Mouse (Mus musculus): ENCODE data around the gene Robo1. TPM values are rescaled to one million over a fixed set of nuclear protein-coding genes. Genes with fewer than 3 reads are reported as not detected.

Robo1 gene
- polyA plus RNA-seq, 1 experiment from 2014 or later, result 26.0 TPM

DNA sequence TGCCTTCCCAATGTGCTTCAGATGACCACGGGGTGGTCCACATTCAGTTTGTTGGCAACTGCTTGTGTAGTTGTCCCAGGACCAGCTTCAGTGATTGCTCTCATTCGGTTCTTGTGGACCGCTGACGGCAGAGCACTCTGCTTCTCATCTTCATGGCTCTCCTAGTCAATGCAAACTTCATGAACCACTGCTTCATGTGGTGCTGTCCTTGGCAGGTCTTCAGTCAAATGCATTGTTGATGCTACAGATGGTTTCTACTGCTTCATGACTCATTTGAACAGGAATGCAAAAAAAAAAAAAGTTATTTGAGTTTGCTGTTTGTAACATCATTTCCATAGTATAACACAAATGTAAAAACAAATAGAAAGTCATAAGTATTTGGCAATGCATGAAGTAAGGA, 636.3 kb downstream of the Robo1 start:
- H3K9me3 ChIP-seq (replicated peaks), result no peaks in the 10 kb centered on the region
- 0 out of 2 replicates have a peak, but pooled peaks cover 3% of the 10 kb centered on the region for H3K4me1 ChIP-seq
- WGBS, result 93% methylated on average over 4 of the region's 4 CpGs
- no peaks in the 10 kb centered on the region for H3K27me3 ChIP-seq
- no peaks in the 10 kb centered on the region for H3K36me3 ChIP-seq
- H3K4me2 ChIP-seq, result no peak overlapping the region
- no peak overlapping the region for H3K4me3 ChIP-seq (replicated peaks)
- no peak for ATAC-seq (replicated peaks; ENCODE audit: low FRiP score)
- no peak overlapping the region for H3K27ac ChIP-seq
- H3K9ac ChIP-seq, result no peak overlapping the region

DNA sequence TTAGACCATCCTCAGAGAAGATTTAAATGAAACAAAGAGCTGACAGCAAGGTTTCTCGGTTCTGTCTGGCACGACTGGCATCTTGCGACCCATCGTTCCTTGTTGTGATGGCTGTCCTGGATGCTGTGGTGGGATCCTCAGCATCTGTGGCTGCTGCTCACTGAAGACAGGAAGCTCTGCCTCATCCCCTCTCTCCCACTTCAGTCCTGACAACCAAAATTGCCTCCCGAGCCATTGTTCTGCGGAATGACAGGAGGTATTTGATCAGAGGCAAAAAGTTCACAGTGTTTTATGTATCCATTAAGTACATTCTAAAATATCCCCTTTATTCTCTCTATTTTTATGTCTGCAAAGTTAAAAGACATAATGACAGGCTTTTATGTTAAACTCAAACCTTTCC, 643.9 kb downstream of the Robo1 start:
- H3K9ac ChIP-seq, result no peak overlapping the region
- no peak overlapping the region for H3K4me2 ChIP-seq
- H3K4me1 ChIP-seq, result no peaks in the 10 kb centered on the region
- no peak overlapping the region for H3K27ac ChIP-seq
- no peak overlapping the region for H3K4me3 ChIP-seq (replicated peaks)
- no peaks in the 10 kb centered on the region for H3K36me3 ChIP-seq
- no peak for ATAC-seq (replicated peaks; ENCODE audit: low FRiP score)
- no peaks in the 10 kb centered on the region for H3K27me3 ChIP-seq
- no peaks in the 10 kb centered on the region for H3K9me3 ChIP-seq (replicated peaks)
- WGBS, result 76% methylated on average over 6 of the region's 6 CpGs

DNA sequence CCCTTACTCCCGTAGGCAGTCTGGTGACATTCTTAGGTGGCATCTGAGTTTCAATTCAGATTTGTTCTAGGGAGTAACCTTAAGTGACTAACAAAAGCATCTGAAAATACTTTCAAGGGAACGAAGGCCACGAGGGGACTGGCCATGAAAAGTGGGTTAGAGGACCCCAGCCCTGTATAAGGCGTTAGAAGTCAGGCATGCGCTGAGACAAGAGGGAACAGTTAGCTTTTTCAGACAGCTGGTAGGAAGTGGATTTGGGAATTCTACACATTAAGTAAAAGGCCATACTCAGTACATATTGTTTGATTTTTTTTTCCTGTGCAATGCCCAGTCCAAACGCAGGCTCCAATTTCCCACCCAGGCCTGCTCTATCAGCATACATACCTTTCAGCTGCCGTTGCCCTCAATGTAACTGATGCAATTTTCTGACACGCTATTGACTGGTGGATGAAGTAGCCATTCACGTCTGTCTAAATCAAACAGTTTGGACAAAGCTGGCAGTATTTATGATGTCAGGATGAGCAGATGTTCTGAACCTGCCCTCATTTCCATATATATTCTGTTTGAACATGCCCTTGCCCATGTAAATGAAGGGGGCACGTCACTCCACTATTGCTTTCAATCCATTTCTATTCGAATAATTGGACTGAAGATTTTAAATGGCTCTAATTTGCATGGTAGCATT, 651.1 kb downstream of the Robo1 start:
- no peak for ATAC-seq (replicated peaks; ENCODE audit: low FRiP score)
- peaks cover 13% of the 10 kb centered on the region for H3K36me3 ChIP-seq
- H3K4me3 ChIP-seq (replicated peaks), result no peak overlapping the region
- no peak overlapping the region for H3K4me2 ChIP-seq
- H3K27me3 ChIP-seq, result no peaks in the 10 kb centered on the region
- no peaks in the 10 kb centered on the region for H3K4me1 ChIP-seq
- 90% methylated on average over 11 of the region's 11 CpGs for whole genome bisulfite sequencing
- H3K27ac ChIP-seq, result no peak overlapping the region
- peaks cover 5% of the 10 kb centered on the region; the same call in 1 of the 2 replicates for H3K9me3 ChIP-seq (replicated peaks)
- H3K9ac ChIP-seq, result no peak overlapping the region

DNA sequence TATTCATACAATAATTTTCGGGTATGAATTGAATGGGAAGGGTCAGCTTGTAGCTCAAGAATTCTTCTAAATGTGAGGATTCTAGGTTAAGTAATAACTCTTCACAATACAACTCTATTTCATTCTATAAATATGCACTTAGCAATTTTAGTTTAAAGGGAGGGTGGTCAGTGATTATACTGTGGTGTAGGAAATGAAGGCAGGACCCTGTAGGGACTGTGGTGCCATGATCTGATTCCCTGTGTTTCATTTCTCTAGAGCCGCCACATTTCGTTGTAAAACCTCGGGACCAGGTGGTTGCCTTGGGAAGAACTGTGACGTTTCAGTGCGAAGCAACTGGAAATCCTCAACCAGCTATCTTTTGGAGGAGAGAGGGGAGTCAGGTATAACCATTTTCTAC, 651.7 kb downstream of the Robo1 start:
- Histone ChIP-seq H3K4me3 (replicated peaks) (no peak overlapping the region), H3K4me2 (no peak overlapping the region), H3K27ac (no peak overlapping the region), H3K27me3 (no peaks in the 10 kb centered on the region), H3K9me3 (replicated peaks) (peaks cover 5% of the 10 kb centered on the region; the same call in 1 of the 2 replicates), H3K4me1 (no peaks in the 10 kb centered on the region), H3K36me3 (peaks cover 13% of the 10 kb centered on the region), H3K9ac (no peak overlapping the region)
- ATAC-seq (replicated peaks; ENCODE audit: low FRiP score), result no peak
- WGBS, result 90% methylated on average over 6 of the region's 6 CpGs

DNA sequence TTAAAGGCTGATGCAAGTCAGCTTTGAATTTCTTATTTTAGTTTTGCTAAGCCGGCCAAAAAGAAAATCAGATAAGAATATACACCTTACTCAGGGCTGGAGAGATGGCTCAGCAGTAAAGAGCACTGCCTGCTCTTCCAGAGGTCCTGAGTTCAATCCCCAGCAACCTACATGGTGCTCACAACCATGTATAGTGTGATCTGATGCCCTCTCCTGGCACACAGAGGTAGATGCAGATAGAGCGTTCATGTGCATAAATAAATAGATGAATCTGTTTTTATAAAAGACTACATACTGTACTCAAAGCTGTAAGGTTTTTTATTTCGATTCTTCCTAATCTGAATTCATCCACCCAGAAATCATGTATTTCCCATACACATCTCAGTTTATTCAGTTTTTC, 655.7 kb downstream of the Robo1 start:
- ATAC-seq (replicated peaks; ENCODE audit: low FRiP score), result no peak
- WGBS, result 96% methylated on average over 3 of the region's 3 CpGs
- peaks cover 13% of the 10 kb centered on the region for H3K36me3 ChIP-seq
- no peaks in the 10 kb centered on the region for H3K27me3 ChIP-seq
- H3K9ac ChIP-seq, result no peak overlapping the region
- H3K4me2 ChIP-seq, result no peak overlapping the region
- H3K4me3 ChIP-seq (replicated peaks), result no peak overlapping the region
- no peak overlapping the region for H3K27ac ChIP-seq
- no peaks in the 10 kb centered on the region for H3K4me1 ChIP-seq
- peaks cover 5% of the 10 kb centered on the region; the same call in 1 of the 2 replicates for H3K9me3 ChIP-seq (replicated peaks)

DNA sequence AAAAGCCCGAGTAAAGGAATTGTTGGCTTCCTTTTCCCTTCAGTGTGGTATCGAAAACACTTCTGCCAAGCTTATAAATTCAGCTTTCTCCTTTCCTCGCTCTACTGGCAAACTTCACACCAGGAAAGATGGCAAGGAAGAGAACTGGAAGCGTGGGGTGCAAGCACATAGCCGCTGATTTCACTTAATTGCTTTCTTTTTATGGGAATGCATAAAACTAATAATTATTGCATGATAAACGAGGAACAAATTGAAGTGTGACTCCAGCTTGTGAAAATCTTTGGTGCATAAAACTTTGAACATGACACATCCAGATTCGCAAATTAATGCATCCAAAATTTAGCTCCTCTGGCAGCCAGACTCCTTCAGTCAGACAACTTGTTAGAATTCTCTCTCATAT, 659.4 kb downstream of the Robo1 start:
- 82% methylated on average over 7 of the region's 7 CpGs for WGBS
- H3K4me1 ChIP-seq, result no peaks in the 10 kb centered on the region
- no peak for ATAC-seq (replicated peaks; ENCODE audit: low FRiP score)
- no peak overlapping the region for H3K4me3 ChIP-seq (replicated peaks)
- H3K9ac ChIP-seq, result no peak overlapping the region
- no peak overlapping the region for H3K4me2 ChIP-seq
- no peak overlapping the region for H3K27ac ChIP-seq
- H3K27me3 ChIP-seq, result no peaks in the 10 kb centered on the region
- H3K36me3 ChIP-seq, result peaks cover 26% of the 10 kb centered on the region
- H3K9me3 ChIP-seq (replicated peaks), result peaks cover 5% of the 10 kb centered on the region; the same call in 1 of the 2 replicates

DNA sequence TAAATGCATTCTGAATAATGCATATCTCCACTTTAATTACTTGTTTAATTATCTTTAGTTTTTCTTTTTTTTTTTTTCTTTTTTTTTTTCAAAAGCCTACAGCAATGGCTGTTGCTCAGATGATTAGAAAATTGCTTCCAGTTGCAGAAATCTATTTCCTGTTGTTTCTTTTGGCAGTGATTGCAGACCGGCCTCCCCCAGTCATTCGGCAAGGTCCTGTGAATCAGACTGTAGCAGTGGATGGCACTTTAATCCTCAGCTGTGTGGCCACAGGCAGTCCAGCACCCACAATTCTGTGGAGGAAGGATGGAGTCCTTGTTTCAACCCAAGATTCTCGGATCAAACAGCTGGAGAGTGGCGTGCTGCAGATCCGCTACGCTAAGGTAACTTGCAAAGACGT, 661.9 kb downstream of the Robo1 start:
- no peaks in the 10 kb centered on the region for H3K27me3 ChIP-seq
- no peak overlapping the region for H3K27ac ChIP-seq
- H3K4me3 ChIP-seq (replicated peaks), result no peak overlapping the region
- no peak overlapping the region for H3K9ac ChIP-seq
- ATAC-seq (replicated peaks; ENCODE audit: low FRiP score), result no peak
- 79% methylated on average over 7 of the region's 7 CpGs for WGBS
- H3K9me3 ChIP-seq (replicated peaks), result no peaks in the 10 kb centered on the region
- no peaks in the 10 kb centered on the region for H3K4me1 ChIP-seq
- peaks cover 19% of the 10 kb centered on the region for H3K36me3 ChIP-seq
- no peak overlapping the region for H3K4me2 ChIP-seq

DNA sequence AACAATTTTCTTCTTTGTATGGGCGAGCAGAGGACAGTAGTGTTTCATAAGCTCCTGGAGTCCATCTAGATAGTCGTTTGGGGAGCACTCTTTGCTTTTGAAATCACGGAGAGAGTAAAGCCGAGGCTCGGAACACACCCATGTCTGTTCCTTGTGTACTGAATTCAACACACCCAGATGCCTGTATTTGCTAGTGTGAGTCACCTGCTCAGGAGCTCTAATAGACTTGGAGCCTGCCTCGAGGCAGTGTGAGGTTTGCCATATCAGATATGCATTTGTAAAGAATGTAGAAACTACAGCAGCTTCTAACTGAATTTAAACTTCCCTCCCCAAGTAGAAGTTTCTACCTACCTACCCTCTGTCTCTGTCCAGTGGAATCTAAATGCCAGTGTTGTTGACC, 665.6 kb downstream of the Robo1 start:
- Histone ChIP-seq H3K27ac (no peak overlapping the region), H3K9ac (no peak overlapping the region), H3K27me3 (no peaks in the 10 kb centered on the region), H3K4me2 (no peak overlapping the region), H3K4me3 (replicated peaks) (no peak overlapping the region), H3K9me3 (replicated peaks) (no peaks in the 10 kb centered on the region), H3K36me3 (peaks cover 26% of the 10 kb centered on the region), H3K4me1 (0 out of 2 replicates have a peak, but pooled peaks cover 5% of the 10 kb centered on the region)
- ATAC-seq (replicated peaks; ENCODE audit: low FRiP score), result no peak
- 87% methylated on average over 6 of the region's 6 CpGs for WGBS

DNA sequence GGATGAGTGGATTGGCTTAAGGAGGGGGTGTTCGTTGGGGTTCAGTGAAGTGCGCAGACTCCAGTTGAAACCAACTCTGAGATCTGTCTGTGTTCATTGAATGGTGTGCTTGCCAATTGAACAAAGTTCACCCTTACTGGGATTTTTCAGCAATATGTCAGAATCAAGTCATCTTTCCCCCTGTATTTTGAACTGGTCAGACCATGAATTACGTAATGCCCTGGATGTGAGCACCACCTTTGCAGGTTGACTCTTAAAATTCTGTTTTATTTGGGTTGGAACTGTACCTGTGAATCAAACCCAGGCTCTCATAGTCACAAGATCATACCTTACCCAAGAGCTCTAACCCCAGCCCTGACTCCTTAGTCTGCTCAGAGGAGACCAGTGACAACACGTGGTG, 666.6 kb downstream of the Robo1 start:
- H3K36me3 ChIP-seq, result peaks cover 33% of the 10 kb centered on the region
- H3K9me3 ChIP-seq (replicated peaks), result no peaks in the 10 kb centered on the region
- H3K9ac ChIP-seq, result no peak overlapping the region
- H3K27ac ChIP-seq, result no peak overlapping the region
- no peak for ATAC-seq (replicated peaks; ENCODE audit: low FRiP score)
- H3K4me3 ChIP-seq (replicated peaks), result no peak overlapping the region
- H3K4me2 ChIP-seq, result no peak overlapping the region
- H3K4me1 ChIP-seq, result 0 out of 2 replicates have a peak, but pooled peaks cover 5% of the 10 kb centered on the region
- 91% methylated on average over 4 of the region's 4 CpGs for WGBS
- no peaks in the 10 kb centered on the region for H3K27me3 ChIP-seq

DNA sequence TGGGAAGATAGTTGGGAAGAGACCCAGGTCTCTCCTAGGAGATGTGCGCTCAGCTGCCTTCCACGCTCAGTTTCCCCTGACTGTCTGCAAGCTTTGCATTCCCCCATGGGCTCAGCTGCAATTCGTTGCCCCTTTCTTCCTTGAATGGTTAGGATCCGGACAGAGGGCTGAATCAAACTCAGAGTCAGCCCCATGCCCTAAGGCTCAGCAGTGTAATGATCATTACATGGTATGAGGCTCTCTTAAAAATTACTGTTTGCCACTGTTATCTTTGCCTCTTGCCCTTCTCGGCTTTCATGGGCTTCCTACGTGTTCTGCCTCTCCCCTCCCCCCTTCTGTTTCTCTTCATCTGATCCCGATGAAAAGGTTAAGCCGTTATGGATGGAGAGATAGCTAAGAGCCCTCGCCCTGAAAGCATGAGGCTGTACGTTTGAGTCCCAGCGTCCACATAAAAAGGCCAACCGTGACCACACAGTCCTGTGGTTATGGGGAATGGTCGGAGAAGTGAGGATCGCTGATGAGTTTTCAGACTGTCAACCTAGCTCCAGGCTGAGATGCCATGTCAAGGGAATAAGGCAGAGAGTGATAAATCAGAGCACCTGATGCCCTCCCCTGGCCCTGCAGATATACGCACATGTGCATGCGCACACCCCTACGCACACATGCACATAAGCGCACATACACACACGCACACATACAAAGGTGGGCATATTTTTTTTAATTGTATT, 668.9 kb downstream of the Robo1 start:
- Histone ChIP-seq H3K36me3 (peaks cover 26% of the 10 kb centered on the region), H3K4me1 (0 out of 2 replicates have a peak, but pooled peaks cover 5% of the 10 kb centered on the region), H3K9ac (no peak overlapping the region), H3K9me3 (replicated peaks) (no peaks in the 10 kb centered on the region), H3K4me3 (replicated peaks) (no peak overlapping the region), H3K27me3 (no peaks in the 10 kb centered on the region), H3K4me2 (0 out of 2 replicates have a peak overlapping the region, but pooled peaks have one; percentile 14), H3K27ac (no peak overlapping the region)
- ATAC-seq (replicated peaks; ENCODE audit: low FRiP score), result peak; percentile 55; the same call in 1 of the 2 replicates
- 51% methylated on average over 19 of the region's 19 CpGs for WGBS

DNA sequence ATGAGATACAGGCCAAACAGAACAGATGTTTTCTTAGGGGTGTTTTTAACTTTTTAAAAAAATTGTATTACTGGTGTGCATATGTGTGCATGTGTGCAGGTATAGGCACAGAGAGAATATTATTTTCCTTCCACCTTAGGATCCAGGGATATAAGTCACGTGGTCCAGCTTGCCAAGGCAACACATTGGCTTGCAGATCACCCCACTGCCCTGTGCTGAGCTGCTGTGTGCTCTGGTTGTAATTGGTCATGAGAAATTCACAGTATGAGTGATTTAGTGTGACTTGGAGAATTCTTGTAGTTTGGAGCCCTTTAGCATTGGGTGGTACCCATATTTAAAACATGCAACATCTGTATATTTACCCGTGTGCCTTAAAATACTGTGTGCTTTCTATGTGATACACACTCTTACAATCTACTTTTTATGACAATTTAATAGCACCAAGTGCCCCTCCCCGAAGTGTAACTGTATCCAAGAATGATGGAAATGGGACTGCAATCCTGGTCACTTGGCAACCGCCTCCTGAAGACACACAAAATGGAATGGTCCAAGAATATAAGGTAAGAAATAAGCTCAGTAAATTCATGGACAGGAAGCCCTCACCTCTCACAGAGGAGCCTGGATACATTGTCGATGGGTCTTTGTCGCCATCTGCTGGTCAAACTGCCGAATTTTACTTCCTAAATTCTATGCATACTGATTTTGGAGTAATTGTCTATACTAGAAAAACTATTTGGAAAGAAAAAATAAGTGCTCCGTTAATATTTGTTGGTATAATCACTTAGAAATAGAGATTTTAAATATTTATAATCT, 671.5 kb downstream of the Robo1 start:
- WGBS, result 32% methylated on average over 8 of the region's 8 CpGs
- no peaks in the 10 kb centered on the region for H3K27me3 ChIP-seq
- ATAC-seq (replicated peaks; ENCODE audit: low FRiP score), result 0 out of 2 replicates have a peak, but pooled peaks have one; percentile 44
- no peaks in the 10 kb centered on the region for H3K9me3 ChIP-seq (replicated peaks)
- H3K9ac ChIP-seq, result no peak overlapping the region
- H3K4me2 ChIP-seq, result no peak overlapping the region
- H3K36me3 ChIP-seq, result peaks cover 21% of the 10 kb centered on the region
- no peak overlapping the region for H3K27ac ChIP-seq
- H3K4me3 ChIP-seq (replicated peaks), result no peak overlapping the region
- H3K4me1 ChIP-seq, result 0 out of 2 replicates have a peak, but pooled peaks cover 5% of the 10 kb centered on the region

Data from kidney, embryonic 15.5 days (tissue).